Mouse (Mus musculus) spleen, adult 12 weeks (tissue): ENCODE results near the gene Tgfa.

ENCODE experiments used
- DNase-seq: peaks from one replicate; pipeline ENCODE4 v3.0.0; 2022; ENCODE audit warnings: low spot score

Gene Tgfa

DNA sequence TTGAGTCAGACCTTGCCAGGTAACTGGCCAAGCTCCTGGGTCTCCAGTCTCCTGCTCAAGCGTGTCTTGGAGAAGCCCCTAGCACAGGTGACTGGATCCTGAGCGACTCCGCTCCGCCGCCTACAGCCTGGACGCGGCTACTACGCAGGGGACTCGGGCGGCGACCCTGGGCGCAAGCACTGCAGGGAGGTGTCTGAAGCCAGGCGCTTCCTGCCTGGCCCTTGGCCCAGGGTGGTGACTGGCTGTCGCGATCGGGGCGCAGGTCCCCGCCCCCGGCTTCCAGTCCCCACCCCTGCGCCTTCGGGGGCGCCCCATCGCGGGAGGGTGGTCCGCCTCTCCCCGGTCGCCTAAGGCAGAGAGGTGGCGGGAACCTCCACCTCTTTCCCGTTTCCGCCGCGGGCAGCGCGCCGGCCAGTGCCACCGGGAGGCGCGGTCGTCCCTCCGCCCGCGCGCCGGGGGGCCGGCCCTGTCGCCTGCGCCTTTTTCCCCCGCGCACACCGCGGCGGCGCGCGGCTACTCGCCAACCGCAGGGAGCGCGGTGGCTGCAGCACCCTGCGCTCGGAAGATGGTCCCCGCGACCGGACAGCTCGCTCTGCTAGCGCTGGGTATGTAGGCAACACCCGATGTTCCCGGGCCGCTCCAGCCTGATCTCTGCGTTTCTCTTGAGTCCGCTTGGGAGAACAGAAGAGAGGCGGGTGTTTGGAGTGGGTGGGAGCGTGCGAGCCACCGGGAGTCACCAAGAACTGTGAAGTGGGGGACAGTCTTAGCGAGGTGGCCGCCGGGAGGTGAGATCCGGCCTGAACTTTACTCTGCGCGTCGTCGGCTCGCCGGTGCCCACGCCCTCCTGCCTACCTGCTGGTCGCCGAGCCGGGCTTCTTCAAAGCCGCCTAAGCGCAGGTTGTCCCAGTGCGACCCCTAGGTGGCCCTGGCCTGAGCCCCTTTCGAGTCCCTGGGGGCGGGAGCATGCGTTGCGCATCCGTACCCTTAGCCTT is at the start of gene Tgfa:
Gene Tgfa, plus strand, starts transcription at position 283 of the 992 bp plus-strand sequence.
- DNase-seq, result no peak

DNA sequence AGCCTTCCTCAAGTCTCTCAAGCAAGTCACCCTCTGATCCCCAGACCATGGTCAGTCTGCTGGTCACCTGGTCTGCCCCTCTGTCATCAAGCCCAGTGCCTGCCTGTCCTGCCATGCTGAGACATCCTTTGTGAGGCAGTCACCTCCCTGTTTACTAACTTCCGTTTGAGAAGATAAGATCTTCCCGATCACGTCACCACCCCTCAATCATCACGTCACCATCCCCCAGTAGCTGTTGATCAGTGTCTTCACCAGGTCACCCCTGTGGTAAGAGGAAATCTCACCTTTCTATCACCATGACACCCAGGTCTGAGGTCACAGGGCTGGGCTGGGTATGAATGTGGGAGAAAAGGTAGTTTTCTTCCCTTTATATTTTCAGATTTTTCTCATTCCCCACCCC is 46.5 kb upstream of the Tgfa start:
- DNase-seq, result no peak

DNA sequence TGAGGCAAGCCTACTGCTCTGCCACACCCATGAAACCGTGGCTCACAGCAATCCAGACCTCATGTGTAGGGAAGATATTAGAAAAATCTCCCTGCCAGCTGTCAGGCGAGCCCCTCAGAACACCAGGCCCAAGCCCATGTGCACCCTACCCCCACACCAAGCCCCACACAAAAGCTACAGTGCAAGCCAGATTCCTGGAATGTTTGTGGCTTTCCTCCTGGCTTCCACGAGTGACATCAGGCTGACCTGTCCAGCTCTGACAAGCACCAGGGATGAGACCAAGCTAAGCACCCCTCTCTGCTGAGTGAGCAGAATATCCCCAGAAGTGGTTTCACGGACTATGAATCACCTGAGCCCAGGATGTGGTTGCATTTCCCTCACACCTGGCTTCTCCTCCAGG is 46.0 kb upstream of the Tgfa start:
- no peak for DNase-seq

DNA sequence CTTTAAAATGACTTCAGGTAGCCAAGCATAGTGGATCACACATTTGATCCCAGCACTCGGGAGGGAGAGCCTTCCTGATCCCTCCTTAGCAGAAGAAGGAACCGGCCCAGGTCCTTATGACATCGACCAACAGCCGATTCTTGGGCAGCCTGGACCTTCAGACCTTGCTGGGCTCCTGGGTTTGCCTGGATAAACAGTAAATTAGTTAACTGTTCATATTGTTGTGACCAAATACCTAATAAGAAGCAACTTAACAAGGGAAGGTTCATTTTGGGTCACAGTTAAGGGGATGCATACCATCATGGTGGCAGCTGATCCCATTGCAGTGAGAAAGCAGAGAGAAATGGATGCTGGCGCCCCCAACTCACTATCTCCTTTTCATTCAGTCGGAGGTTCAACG is 42.3 kb upstream of the Tgfa start:
- no peak for DNase-seq

DNA sequence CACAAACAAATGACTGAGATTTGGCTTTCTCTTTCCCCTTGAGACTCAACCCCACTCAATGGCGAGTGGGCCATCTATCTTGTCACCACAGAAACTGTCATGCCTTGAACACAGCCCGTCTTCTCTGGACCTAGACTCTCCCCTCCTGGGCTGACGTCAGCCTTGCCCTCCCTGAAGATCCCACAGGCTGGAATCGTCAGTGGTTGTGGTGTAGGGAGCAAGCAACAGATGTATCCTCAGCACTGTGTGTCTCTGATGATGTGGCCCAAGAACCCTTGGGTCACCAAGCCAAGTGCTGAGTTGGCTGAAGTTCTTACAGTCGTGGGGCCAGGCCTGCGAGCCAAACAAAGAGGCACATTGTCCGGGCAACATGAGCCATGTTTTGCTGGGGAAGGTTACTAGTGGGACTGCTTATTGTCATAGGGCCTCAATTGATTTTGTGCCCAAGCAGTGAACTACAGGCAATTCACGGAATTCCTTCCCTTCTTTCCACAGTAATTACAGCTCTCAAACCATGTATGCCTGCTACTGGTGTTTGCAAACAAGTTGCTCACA is 41.5 kb upstream of the Tgfa start:
- DNase-seq, result no peak

DNA sequence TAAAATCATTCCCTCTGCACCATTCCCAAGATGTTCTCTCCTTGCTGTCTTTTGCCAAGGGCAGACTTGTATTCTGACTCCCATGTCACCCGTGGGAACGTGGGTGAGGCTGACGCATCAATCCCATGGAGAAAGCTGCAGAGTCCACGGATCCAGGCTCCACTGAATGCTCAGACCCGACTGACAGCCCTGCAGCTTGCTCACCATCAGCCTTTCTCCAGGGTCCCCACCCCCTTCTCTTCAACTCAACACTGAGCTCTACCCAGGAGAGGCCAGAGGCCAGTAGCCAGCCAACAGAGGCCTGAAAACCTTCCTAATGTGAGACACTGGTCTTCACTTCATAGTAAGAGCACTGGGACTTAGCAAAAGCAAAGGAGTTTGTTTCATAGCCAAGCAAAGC is 41.0 kb upstream of the Tgfa start:
- DNase-seq, result no peak

DNA sequence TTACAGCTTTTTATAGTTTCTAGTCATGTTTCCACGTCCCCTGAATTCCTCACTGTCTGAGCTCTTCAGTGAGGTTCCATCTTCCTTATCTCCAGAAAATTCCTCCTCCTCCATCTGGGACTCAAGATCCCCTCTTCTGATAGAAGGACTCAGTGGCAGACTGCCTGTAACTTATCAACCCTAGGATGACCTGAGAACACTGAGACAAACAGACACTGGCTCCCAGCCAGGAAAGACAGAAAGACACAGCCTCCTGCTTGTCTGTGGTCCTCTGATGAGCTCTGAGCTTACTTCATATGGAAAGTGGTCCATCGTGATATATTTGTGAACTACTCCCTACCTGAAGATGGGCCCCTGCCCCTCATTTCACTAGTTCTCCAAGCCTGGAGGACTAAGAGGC is 40.5 kb upstream of the Tgfa start:
- DNase-seq, result no peak

DNA sequence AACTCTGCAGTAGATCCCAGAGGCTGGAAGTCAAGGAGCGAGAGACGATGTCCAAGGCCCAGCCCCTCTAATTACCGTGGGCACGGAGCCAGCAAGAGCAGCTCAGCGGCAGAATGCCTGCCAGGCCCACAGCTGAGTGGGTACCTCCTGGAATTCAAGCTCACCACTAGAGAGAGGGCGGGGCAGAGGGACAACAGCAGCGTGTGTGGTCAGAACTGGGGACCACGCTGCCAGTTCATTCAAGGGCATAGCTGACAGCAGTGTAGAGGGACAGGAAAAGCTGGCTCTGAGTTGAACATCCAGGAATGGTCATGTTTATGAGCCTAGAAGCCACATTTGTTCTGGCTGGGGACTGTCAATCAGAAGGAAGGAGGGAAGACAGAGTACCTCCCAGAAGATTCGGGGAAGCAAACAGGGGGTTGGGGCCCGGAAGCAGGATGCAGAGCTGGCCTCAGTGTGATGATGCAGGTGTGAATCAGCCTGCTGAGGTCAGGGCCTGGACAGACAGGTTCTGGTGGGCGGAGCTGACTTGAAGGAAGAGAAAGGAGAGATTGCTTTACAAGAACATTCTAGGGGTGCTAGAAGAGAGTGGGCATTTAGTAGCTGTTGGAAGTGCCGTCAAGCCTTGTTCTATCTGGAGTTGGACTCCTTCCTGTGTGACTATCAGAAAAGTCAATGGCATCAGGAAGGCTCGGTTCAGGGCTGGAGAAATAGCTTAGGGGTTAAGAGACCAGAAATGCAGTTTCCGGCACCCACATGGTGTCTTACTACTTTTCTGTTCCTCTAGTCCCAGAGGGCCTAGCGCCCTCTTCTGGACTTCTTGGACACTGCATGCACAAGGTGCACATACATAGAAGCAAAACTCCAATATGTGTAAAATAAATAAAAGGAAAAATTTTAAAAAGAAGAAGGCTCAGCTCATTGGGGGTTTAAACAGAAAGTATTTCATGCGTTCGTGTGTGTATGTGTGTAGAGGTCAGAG is 37.5 kb upstream of the Tgfa start:
- no peak for DNase-seq

DNA sequence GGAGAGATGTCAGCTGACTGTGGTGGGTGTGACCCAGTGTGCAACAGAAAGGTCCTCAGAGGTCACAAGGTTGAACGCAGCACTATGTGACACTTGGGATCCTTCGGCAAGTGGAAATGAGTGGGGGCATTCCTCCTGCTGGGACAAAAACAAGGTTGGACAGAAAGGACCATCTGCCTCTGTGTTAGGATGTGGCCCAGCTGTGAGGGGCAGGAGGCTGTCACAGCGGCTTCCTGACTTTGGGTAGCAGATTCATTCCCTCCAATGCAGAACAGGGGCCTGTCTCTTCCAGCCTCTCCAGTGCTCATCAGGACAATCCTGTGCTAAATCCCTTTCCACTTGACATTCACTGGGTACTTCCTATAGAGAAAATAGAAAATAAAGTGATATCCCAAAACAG is 34.1 kb upstream of the Tgfa start:
- DNase-seq, result no peak

DNA sequence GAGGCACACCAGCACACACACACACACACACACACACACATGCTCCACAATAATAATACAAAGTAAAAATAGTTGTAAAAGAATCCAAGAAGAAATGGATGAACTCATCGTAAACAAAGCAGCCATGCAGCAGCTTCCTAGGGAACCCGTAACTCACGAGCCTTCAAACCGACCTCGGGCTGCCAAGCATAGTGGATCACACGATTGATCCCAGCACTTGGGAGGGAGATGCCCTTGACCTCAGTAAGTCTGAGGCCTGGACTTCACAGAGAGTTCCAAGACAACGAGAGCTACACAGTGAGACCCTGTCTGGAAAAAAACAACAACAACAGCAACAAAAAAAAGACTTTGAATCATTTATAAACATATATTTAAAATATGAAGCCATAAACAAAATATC is 33.4 kb upstream of the Tgfa start:
- no peak for DNase-seq

DNA sequence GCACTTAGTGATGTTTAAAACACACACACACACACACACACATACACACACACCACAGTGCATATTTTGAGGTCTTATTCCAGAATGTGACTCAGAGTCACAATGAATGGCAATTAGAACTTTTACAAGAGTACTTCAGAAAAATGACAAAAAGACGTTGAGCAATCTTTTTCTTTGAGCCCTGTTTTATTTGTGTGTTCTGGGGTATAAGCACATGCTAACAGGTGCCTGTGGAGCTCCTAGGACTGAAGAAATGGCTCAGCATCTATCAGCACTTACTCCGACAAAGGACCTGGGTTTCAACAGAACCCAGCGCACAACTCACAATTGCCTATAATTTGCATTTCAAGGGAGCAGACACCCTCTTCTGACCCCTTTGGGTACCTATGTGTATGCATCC is 31.0 kb upstream of the Tgfa start:
- DNase-seq, result no peak

DNA sequence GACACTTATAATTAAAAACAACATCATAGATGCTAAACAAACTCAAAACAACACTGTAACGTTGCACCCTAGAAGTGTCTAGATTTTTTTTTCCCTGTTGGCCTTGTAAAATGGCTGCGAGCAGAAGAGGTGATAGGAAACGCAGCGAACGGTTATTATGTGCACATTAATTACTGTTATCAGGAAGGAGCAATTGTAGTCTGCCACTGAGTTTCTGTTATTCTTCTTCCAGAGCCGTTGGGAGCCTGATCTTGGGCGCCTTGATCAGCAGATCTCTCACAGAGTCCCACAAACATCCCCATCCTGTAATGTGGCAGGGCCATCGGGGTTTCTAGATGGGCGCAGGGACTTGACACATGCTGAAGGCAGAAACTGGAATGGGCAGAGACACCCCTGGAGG is 28.6 kb upstream of the Tgfa start:
- DNase-seq, result no peak

DNA sequence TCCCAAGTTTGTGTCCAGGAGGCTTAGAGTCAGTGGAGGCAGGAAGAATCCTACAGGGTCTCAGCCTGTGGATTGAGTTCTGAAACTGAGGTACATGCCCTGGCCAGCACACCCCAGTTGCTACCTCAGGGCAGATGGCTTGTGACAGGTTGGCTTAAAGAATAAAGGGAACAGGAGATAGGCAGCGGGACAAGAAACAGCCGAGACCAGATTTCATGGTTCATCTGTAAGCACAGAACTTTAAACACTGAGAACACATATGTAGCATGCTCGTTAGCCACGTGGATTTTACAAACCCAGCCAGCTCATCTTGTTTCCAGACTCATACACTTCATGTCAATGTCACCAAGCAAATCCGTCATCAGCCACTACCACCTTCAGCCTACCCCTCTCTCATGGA is 27.2 kb upstream of the Tgfa start:
- DNase-seq, result no peak

DNA sequence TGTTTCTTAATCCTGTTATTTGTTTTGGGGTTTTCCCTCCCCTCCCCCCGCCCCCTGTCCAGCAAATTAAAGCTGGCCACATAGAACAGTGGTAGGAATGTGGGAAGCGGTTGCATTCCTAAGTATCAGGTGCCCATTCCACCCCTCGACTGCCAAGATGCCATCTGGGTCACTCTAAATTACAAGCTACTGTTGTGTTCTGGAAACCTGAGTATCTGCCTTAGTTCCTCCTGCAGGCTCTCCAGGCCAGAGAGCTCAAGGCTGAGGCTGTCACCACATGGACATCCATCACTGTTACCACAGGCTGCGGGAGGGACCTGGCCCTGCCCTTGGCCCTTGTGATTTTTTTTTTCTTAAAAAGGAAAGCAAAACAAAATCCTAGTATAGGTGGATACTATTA is 25.9 kb upstream of the Tgfa start:
- no peak for DNase-seq

DNA sequence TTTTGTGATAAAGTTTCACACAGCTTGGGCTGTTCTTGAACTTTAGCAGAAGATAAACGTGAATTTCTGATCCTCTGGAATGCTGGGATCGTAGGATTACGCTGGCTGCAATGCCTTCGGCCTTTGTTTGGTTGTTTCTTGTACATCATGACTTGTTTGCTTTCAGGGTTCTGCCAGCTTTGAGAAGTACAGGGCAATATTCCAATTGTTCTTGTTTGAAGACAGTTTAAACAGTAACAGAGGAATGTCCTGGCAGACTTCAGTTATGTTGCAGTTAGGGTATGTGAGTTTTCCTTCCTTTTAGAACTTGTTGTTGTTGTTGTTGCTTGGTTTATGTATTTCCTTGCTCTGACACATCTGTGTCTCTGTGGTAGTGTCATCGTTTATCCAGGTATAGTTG is 18.8 kb upstream of the Tgfa start:
- DNase-seq, result no peak

DNA sequence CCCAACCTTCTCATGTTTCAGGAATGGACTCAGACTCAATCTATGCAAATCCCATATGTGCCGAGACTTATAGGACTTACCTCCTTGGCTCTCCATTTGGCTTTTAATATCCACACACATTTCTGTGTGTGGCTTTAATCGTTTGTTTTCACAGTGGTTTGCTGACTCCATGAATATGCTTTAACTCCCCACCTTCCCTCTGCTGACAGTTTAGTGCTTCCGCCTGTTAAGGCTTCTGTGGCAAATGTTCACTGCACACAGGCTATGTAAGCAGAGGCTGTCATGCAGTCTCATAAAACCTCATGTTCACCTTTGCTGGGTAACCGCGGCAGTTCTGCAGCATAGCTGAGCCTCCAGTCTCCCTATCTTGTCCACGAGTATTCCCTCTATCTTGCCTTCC is 18.3 kb upstream of the Tgfa start:
- DNase-seq, result no peak

DNA sequence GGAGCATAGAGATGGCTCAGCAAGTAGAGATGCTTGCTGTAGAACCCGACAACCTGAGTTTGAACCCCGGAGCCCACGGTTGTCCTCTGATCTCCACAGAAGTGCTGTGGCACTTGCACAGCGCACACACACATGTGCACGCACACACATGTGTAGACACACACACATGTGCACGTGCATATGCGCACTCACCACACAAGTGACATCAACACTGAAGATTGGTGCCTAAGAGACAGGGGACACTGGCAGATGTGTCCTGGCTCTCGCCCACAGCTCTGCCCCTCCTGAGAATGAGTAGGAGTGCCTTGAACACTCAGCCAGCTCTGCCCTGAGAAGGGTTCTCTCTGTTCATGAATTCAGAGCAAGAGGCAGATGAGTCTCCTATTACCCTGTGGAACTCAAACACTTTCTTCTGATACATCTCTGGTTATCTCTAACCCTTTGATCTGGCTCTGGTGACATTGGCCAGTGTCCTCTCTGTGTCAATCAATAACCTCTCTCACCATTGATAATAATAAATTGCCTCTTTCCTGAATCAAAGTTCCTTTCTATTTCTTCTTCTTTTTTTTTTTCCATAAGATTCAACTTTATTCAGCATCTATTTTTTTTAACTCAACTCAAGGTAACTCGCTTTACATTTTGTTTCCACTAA is 17.6 kb upstream of the Tgfa start:
- no peak for DNase-seq

DNA sequence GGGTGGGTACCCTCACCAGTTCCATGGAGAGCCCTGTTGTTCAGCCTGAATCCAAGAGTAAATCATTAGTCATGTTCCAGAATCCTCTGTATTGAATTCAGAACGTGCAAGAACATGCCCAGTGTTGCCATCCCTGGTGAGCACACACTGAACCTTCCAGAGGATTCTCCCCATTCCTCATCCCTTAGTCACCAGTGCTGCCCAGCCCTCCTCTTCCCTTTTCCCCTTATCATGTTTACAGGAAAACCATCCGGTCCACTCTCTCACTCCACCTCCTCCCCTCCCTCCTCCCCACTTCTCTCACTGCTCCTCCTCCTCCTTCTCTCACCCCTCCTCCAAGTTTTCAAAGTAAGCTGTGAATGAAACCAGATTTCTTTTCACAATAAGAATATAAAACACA is 14.4 kb upstream of the Tgfa start:
- no peak for DNase-seq

DNA sequence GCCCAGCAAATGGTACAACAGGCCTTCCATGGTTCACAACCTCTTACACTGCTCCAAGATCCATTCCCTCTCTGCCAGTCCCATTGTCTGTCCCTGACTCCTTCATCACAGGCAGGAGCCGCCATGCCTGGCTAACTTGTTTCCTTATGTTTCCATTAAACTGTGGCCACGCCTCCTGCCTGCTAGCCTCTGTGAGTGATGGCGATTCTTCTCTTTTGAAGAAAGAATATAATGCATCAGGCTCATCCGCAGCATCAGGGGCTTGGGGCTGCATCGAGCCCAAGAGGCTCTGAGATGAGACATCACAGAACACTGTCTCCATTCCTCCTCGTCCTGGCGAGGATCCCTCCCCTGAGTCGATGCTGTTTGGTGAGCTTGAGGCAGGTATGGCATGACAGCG is 13.0 kb upstream of the Tgfa start:
- DNase-seq, result no peak

DNA sequence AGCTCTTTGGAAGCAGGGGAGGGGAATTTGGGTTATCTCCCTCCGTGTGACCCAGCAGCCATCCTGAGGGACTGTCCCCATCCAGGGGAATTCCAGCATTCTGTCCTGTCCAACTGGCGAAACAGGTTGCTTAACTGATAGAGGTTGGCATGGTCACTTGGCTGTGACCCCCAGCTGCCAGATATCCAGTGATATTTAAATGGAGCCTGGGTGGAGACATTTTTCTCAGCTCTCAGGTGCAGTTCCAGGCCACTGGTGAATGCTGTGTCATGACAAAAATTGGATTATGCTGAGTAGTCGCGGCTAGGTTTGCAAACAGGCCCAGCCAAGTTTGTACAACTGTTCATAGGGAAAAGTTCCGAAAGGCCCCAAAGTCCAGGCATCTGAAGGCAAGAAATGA is 12.4 kb upstream of the Tgfa start:
- DNase-seq, result no peak

DNA sequence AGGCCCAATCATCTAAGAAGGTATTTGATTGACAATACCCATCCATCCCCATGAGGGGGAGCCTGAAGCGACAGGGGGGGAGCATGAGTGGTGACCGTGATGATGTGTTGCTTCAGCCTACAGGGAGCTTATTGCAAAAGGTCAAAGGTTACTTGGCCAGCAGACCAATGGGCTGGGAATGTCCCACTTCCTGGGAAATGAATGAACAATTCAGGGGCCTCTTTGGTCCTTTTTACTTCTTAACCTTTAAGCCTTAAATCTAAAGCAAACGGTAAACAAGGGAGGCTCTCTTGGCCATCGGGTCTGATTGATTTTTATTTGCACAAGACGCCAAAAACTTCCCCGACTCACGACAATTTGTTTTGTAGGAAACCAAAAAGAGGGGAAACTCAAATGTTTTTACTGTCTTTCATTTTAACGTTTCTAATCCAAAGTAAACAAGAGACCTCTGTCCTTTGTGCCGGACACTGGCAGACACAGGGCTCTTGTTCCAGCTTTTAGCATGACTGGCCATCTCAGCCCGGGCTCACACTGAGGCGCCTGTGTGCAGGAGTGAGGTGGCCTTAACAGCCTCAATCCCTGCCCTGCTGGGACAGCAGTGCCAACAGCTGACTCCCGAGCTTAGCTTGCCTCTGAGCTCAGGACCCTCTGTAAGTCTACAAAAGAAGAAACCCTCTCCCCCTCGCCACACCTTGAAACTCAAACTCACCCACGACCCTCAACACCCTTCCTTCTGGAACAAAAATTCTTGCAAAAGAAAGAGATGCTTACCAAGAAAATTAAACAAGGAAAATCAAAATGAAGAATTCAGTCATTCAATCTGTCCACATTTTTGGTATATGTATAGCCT is 8.7 kb upstream of the Tgfa start:
- no peak for DNase-seq
